Mouse (Mus musculus) hindbrain, embryonic 14.5 days (tissue): ENCODE data around the gene Arxes2. TPM values are rescaled to one million over a fixed set of nuclear protein-coding genes. Genes with fewer than 3 reads are reported as not detected.
A peak's percentile ranks its signal among the peaks of the same experiment; 100 is the strongest.
"Not testable (repeated sequence)": the region's sequence is repeated elsewhere in the genome, so short reads cannot be mapped to it uniquely, and the experiment has no call there.

Experiments
- ATAC-seq: fragments of 200-750 bp; cut with Nextera tagmentation; 2 replicates; pipeline ENCODE4 v1.8.0; 2017; ENCODE audit warnings: moderate number of reproducible peaks, mild to moderate bottlenecking, moderate TSS enrichment, moderate library complexity; ENCODE audit not compliant: low FRiP score
- DNase-seq: peaks from one replicate; pipeline ENCODE4 v3.0.0-alpha.2; 2015; ENCODE audit warnings: low spot score
- H3K27ac ChIP-seq: fragments of 300-500 bp; sonication (generic); 2 replicates; pipeline ENCODE4 v1.5.1; 2014; ENCODE audit warnings: mild to moderate bottlenecking, moderate library complexity
- H3K27me3 ChIP-seq: fragments of 300-500 bp; sonication (generic); 2 replicates; pipeline ENCODE4 v1.6.1; 2014; ENCODE audit warnings: mild to moderate bottlenecking, low read length, mixed read lengths; ENCODE audit not compliant: control insufficient read depth, insufficient read depth
- H3K36me3 ChIP-seq: fragments of 300-500 bp; sonication (generic); replicated peaks from 2 replicates; pipeline ENCODE4 v1.6.1; 2014; ENCODE audit not compliant: control insufficient read depth, insufficient read depth
- H3K4me1 ChIP-seq: fragments of 300-500 bp; sonication (generic); replicated peaks from 2 replicates; pipeline ENCODE4 v1.6.1; 2014; ENCODE audit warnings: antibody characterized with exemption, low read length, mixed read lengths; ENCODE audit not compliant: control insufficient read depth, insufficient read depth
- H3K4me2 ChIP-seq: fragments of 300-500 bp; sonication (generic); replicated peaks from 2 replicates; pipeline ENCODE4 v1.6.1; 2014; ENCODE audit warnings: mild to moderate bottlenecking, moderate library complexity
- H3K4me3 ChIP-seq: fragments of 300-500 bp; sonication (generic); replicated peaks from 2 replicates; pipeline ENCODE4 v1.5.1; 2014; ENCODE audit warnings: mild to moderate bottlenecking, low read length
- H3K9ac ChIP-seq: fragments of 300-500 bp; sonication (generic); 2 replicates; pipeline ENCODE4 v1.6.1; 2014
- H3K9me3 ChIP-seq: fragments of 300-500 bp; sonication (generic); 2 replicates; pipeline ENCODE4 v1.6.1; 2016; ENCODE audit warnings: low read length; ENCODE audit not compliant: control insufficient read depth
- WGBS: fragments of 180-500 bp; shearing (Covaris S2); extraction: QIAGEN DNeasy Blood & Tissue Kit; methylation state at CpG from one replicate; pipeline ENCODE4 v1.1.7; 2014; 5-methylcytosine and 5-hydroxymethylcytosine counted together
- polyA plus RNA-seq: library from polyadenylated mRNA; unstranded; fragments of >200 nt; fragmentation: Nextera tagmentation; extraction: Ambion mirVana; gene quantifications from 2 replicates; pipeline ENCODE4 v1.2.1, GENCODE M21; 2014

The Arxes2 gene
- polyA plus RNA-seq = 271 and 297 TPM in 2 replicates

DNA sequence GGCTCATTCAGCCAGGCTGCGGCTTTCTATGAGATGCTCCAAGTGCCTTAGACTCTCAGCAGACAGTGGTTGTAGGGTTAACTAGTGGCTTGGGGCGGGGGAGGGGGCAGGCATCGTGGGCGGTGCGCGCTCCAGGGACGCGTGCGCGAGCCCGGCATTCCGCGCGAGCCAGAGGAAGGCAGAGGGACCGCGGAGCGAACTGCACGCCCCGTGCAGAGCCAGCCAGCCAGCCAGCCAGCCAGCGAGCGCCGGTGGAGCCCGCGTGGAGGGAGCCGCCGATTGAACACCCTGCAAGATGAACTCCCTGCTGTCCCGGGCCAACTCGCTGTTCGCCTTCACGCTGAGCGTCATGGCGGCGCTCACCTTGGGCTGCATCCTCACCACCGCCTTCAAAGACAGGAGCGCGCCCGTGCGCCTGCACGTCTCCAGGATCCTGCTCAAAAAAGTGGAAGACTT, at the start of gene Arxes2:
Gene Arxes2, plus strand, starts transcription at position 161 of the 456 bp plus-strand sequence.
- Histone ChIP-seq H3K27ac (peak within 1 kb of the TSS; percentile 32; the same call in 1 of the 2 replicates), H3K4me3 (peak within 1 kb of the TSS; percentile 35), H3K4me2 (peak within 1 kb of the TSS; percentile 55), H3K9ac (peak within 1 kb of the TSS; percentile 42; the same call in 1 of the 2 replicates)
- not testable (repeated sequence) for DNase-seq, H3K36me3 ChIP-seq, H3K9me3 ChIP-seq, H3K4me1 ChIP-seq, H3K27me3 ChIP-seq
- peak; percentile 95 for ATAC-seq
- 7% methylated on average over 11 of the region's 39 CpGs for WGBS

DNA sequence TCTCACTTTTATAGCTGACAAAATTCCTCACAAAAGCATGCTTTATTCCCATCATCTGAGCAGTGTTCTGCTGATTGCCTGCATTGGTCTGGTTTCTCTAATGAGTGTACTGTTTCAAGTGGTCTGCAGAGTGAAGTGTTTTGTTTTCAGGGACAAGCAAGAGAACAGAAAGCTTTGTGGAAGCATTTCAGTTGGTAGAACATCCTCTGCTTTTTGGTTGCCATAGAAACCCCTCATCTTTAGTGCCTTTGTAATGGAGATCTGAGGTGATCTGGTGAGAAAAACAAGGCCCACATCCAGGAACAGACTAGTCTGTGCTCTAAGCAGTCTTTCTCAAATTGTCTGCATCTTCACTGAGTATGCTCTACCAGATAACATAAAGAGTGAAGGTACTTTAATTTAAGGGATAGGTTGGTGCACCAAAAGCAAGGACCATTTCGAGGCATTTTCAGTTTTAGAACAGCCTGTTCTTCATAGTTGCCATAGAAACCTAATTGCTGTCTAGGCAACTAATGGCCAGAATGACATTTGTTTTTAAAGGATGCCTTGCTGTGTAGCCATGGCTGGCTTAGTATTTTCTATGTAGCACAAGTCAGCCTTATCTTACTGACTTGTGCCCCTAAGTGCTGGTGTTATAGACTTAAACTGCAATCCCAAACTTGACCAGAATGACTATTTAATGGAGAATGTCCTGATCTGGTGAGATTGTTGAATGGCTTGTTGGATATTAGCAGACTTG, 44.8 kb upstream of the Arxes2 start:
- H3K4me3 ChIP-seq = no peak overlapping the region
- H3K36me3 ChIP-seq = no peaks in the 10 kb centered on the region
- H3K4me1 ChIP-seq = no peaks in the 10 kb centered on the region
- peak overlapping the region; percentile 64 for H3K27ac ChIP-seq
- H3K9ac ChIP-seq = no peak overlapping the region
- ATAC-seq (peak; percentile 60; the same call in 1 of the 2 replicates), DNase-seq (peak; percentile 31)
- H3K9me3 ChIP-seq = no peaks in the 10 kb centered on the region
- no peaks in the 10 kb centered on the region for H3K27me3 ChIP-seq
- 25% methylated on average over 1 of the region's 1 CpGs for WGBS
- no peak overlapping the region for H3K4me2 ChIP-seq

DNA sequence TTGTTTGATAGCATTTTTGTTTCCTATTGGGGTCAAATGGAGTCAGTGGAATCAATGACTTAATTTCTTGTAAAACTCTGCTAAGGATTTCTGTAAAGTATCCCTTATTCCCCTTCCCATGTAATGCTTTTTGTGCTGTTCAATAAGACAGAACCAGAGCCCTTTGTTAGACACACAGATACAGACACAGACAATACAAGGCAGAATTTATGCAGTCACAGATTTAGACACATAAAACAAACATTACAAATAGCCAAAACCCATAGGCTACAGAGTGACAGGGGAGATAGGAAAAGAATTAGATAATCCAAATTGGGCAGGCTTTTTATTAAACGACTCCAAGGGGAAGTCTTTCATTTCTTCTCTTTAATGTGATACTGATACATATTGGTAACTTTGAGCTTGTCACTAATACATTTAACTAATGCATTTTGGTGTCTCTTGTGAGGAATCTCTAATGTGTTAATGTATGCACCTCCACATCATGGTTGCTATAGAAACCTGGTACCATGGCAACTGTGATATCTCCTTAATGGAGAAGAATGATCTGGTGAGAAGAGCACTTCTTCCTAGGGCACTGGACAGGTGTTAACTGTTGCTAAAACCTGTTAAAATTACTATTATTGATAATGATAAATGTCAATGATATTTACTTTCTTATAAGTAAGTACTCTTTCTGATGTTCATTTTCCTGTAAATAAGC, 36.5 kb upstream of the Arxes2 start:
- Histone ChIP-seq H3K9me3 (no peaks in the 10 kb centered on the region), H3K4me1 (peaks cover 10% of the 10 kb centered on the region), H3K9ac (no peak overlapping the region), H3K4me2 (no peak overlapping the region), H3K4me3 (no peak overlapping the region), H3K27me3 (no peaks in the 10 kb centered on the region), H3K36me3 (no peaks in the 10 kb centered on the region), H3K27ac (peak overlapping the region; percentile 90)
- DNase-seq = peak; percentile 77
- ATAC-seq = peak; percentile 87
- WGBS = 52% methylated on average over 1 of the region's 1 CpGs

DNA sequence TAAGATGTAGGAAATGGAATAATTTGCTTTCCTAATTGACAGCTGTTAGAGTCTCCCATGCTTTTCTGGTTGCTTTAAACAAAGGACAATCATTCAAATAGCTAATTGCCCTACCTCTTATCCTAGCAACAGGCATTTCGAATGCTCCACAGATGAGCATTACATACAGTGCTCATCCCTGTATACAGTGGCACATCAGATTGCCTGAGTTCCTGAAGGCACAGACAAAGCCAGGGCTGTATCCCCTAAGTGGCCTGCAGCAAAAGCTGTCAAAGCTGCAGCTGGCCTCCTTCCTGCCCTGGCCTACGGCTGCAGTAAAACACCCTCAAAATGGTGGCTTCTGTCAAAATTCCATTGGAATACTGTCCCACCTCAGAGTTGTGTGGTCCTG, 35.9 kb upstream of the Arxes2 start:
- H3K4me3 ChIP-seq = no peak overlapping the region
- H3K36me3 ChIP-seq = no peaks in the 10 kb centered on the region
- WGBS = 50% methylated on average over 2 of the region's 2 CpGs
- no peak overlapping the region for H3K4me2 ChIP-seq
- H3K27me3 ChIP-seq = no peaks in the 10 kb centered on the region
- H3K4me1 ChIP-seq = peaks cover 10% of the 10 kb centered on the region
- DNase-seq (no peak), ATAC-seq (peak; percentile 74)
- H3K9ac ChIP-seq = no peak overlapping the region
- peak overlapping the region; percentile 90 for H3K27ac ChIP-seq
- H3K9me3 ChIP-seq = no peaks in the 10 kb centered on the region

DNA sequence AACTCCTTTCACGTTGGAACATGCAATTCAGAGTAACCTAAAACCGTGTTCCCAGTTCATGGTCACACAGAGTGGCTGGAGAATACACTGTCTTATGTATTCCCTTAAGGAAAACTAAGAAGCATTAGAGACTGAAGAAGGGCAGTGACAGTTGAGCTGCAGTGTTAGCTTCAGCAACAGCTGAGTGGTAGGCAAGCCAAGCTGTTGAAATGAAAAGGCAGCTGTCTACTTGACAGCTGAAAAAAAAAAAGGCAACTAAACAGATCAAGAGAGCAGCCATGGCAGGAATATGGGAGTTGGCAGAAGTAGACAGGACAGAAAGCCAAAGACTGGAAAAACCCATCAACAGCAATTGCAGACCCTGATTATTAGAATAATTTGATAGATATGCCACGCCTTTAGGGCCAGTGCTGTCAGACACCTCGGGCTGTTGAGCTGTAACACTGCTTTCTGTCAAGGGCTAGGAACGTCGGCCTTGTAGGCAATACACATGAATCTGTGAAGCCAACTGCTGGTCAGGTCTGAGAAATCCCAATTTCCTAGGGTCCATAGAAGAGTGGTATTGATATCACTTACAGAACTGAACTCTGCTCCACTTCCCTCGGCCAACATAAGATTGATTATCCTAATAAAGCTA, 34.9 kb upstream of the Arxes2 start:
- no peaks in the 10 kb centered on the region for H3K36me3 ChIP-seq
- H3K4me2 ChIP-seq = no peak overlapping the region
- DNase-seq = no peak
- no peaks in the 10 kb centered on the region for H3K27me3 ChIP-seq
- no peak overlapping the region for H3K4me3 ChIP-seq
- WGBS = 88% methylated on average over 7 of the region's 7 CpGs
- no peak for ATAC-seq
- no peaks in the 10 kb centered on the region for H3K9me3 ChIP-seq
- H3K9ac ChIP-seq = no peak overlapping the region
- peaks cover 10% of the 10 kb centered on the region for H3K4me1 ChIP-seq
- peak overlapping the region; percentile 90 for H3K27ac ChIP-seq

DNA sequence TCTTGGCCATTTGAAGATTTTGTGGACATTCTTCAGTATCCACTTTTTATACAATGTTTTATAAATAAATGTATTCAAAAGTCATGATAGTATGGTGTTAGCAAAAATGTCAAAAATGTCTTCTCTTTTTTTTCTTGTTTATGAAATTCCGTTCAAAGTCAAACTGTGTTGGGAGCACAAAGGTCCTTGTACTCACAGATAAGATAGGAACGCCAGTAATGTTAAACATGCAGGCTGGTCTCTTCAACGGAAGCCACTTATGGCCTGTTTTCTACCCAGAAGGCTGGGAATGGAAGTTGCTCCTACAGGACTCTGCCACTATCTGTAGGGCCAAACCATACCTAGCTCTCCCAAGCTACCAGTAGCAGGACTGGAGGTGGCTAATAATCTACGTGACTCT, 34.1 kb upstream of the Arxes2 start:
- Histone ChIP-seq H3K9ac (no peak overlapping the region), H3K4me1 (peaks cover 10% of the 10 kb centered on the region), H3K4me2 (no peak overlapping the region), H3K4me3 (no peak overlapping the region), H3K9me3 (no peaks in the 10 kb centered on the region), H3K36me3 (no peaks in the 10 kb centered on the region), H3K27me3 (no peaks in the 10 kb centered on the region), H3K27ac (no peak overlapping the region)
- no peak for ATAC-seq
- WGBS = 91% methylated on average over 4 of the region's 4 CpGs
- DNase-seq = no peak

DNA sequence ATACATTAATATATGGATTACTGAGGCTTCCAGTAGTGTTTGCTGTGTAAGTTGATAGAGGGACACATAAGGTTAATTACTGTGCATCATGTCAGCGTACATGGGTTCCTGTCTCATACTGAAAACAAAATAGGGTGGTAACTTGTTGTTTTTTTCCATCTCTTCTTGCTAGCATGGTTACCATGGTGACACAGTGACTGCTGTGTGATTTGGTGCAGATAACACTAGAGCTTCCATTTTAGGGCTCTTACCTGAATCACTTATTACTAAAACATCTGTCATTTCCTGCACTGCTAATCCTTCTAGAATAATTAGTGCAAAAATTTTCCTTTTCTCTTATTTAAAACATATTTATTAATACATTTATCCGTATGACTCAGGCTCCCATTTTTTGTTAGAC, 31.3 kb upstream of the Arxes2 start:
- 36% methylated on average over 2 of the region's 2 CpGs for WGBS
- peak overlapping the region; percentile 71 for H3K27ac ChIP-seq
- DNase-seq = no peak

DNA sequence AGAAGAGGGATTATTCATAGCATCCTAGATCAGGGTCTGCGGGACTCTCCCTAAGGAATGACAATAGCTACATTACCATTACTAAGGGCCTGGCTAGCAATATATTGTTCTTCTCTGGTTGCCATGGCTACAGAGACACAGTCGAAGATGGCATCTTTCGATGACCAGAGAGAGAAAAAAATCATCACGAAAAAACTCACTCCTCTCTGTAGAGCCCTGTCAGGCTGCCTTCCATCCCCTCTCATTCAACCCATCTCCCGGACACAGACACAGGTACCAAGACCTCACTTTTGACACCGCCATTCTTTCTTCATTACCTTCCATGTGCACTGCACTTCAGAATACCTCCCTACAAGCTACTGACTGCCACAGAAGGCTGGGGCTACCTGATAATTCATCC, 30.5 kb upstream of the Arxes2 start:
- WGBS = 21% methylated on average over 6 of the region's 6 CpGs
- H3K9ac ChIP-seq = no peak overlapping the region
- H3K4me2 ChIP-seq = peak overlapping the region; percentile 6; the same call in 1 of the 2 replicates
- no peaks in the 10 kb centered on the region for H3K9me3 ChIP-seq
- ATAC-seq (0 out of 2 replicates have a peak, but pooled peaks have one; percentile 51), DNase-seq (no peak)
- H3K4me1 ChIP-seq = peaks cover 5% of the 10 kb centered on the region; the same call in 1 of the 2 replicates
- no peak overlapping the region for H3K4me3 ChIP-seq
- peak overlapping the region; percentile 65 for H3K27ac ChIP-seq
- no peaks in the 10 kb centered on the region for H3K27me3 ChIP-seq
- no peaks in the 10 kb centered on the region for H3K36me3 ChIP-seq

More for the DNA sequence above, 31.3 kb upstream of the Arxes2 start:
- Histone ChIP-seq H3K9ac (no peak overlapping the region), H3K4me3 (no peak overlapping the region), H3K27me3 (no peaks in the 10 kb centered on the region), H3K4me2 (no peak overlapping the region), H3K36me3 (no peaks in the 10 kb centered on the region), H3K4me1 (peaks cover 10% of the 10 kb centered on the region), H3K9me3 (no peaks in the 10 kb centered on the region)
- ATAC-seq = no peak

DNA sequence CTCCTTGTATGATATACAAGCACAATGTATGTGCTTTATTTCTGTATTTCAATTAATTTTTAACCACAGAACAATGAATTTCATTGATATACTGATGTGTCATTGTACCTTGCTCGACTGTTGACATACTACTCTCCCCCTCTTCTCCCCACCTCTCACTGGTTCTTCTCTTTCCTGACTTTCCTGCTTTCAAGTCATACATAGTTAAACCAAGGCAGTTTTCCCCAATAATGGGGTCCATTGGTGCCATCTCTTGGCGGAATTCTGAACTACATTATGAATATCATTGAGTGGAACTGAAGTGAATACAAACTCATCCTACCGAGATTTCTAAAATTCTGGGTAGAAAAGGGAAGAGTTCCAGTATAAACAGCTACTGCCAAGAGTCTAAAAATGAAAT, 30.0 kb upstream of the Arxes2 start:
- H3K27me3 ChIP-seq = no peaks in the 10 kb centered on the region
- no peak overlapping the region for H3K4me2 ChIP-seq
- H3K36me3 ChIP-seq = no peaks in the 10 kb centered on the region
- no peaks in the 10 kb centered on the region for H3K9me3 ChIP-seq
- 15% methylated on average over 3 of the region's 3 CpGs for WGBS
- no peak overlapping the region for H3K9ac ChIP-seq
- H3K4me1 ChIP-seq = 0 out of 2 replicates have a peak, but pooled peaks cover 3% of the 10 kb centered on the region
- peak overlapping the region; percentile 65; the same call in 1 of the 2 replicates for H3K27ac ChIP-seq
- peak; percentile 74; the same call in 1 of the 2 replicates for ATAC-seq
- no peak overlapping the region for H3K4me3 ChIP-seq
- peak; percentile 87 for DNase-seq
